Mouse (Mus musculus) telencephalon, adult 2 months (tissue): ENCODE measurements at regions not wholly inside any gene's neighbourhood (a gene's known extent, or its start where the extent isn't known, plus 50 kb on each side); places are given as distances from the start of the nearest gene placed in this dataset.

Experiments
- DNase-seq: peaks from one replicate; pipeline ENCODE4 v3.0.0-alpha.2; 2011; ENCODE audit warnings: low read depth, low spot score

DNA sequence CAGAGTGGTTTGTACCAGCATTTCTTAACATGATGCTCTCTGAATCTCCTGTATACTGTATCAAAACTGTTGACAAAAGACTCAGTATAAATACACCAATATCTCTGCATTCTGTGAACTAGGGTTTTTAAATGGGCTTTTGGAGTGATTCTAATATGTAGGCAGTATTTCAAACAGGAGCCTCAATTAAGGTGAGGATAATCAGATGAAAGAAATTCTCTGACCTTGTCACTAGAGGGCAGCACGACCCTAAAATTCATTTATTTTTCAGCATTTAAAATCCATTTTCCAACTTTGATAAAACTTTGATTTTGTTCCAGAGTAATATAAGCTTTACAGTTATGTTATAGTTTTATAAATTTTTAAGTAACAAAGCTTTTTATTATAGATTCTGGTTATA, 114.5 kb downstream of the Rfx6 start:
- peak; percentile 13 for DNase-seq

GRCm38 (mm10) chr10:51793876-51794275, 116.3 kb downstream of the Rfx6 start:
- no peak for DNase-seq

DNA sequence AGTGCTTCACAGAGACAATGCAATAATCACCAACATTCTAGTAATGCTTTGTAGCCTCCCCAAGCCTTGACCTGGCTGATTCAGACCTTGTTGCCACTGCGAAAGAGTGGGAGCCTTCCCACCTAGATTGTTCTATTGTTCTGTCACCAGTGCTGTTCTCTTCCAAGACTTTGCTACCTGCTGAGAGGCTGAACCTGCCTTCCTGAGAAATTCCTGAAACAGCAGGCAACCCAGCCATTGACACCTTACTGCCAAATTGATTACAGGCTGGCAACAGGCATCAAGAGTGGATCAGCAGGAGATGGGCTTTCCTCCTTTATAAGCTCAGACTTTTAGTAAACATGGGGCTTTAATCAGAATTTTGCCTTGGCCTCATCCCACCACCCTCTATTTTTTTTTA, 139.1 kb downstream of the Rfx6 start:
- no peak for DNase-seq

GRCm38 (mm10) chr10:51823900-51824299, 146.3 kb downstream of the Rfx6 start:
- no peak for DNase-seq

GRCm38 (mm10) chr10:51826431-51826964, 148.9 kb downstream of the Rfx6 start:
- DNase-seq = no peak

- DNase-seq = no peak
Measured at GRCm38 (mm10) chr10:51832459-51832858, 154.9 kb downstream of the Rfx6 start.

GRCm38 (mm10) chr10:51843099-51843498, 165.5 kb downstream of the Rfx6 start:
- no peak for DNase-seq

GRCm38 (mm10) chr10:51846287-51846686, 168.7 kb downstream of the Rfx6 start:
- DNase-seq = no peak

GRCm38 (mm10) chr10:51869409-51869808, 152.9 kb upstream of the Vgll2 start:
- DNase-seq = no peak

DNA sequence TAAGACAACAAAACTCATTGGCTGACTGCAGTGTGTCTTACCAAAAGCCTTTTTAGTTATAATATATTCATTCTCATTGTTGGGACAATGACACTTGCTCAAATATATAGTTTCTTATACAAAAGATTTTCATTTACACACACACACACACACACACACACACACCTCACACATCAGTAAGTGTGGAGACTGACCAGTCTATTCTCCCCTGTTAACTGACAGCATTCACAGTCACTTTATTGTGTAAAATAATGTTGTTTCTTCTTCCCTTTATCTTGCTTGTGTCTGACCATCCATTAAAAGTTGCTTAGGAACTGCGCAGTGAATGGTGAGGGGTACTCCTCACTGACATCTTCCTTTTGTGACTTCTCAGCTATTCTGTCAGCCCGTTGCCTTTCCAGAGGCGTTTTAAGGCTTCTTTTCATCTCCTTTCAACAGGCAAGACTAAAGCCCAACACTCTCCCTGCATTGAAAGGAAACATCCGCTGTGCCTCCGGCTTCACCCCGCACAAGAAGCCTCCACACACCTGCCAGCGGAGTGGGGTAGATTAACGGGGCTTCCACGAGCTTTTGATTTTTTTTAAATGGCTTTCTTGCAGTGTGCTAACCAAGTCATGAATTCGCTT, 111.1 kb upstream of the Vgll2 start:
- no peak for DNase-seq

GRCm38 (mm10) chr10:51912096-51912495, 110.2 kb upstream of the Vgll2 start:
- DNase-seq = no peak

DNA sequence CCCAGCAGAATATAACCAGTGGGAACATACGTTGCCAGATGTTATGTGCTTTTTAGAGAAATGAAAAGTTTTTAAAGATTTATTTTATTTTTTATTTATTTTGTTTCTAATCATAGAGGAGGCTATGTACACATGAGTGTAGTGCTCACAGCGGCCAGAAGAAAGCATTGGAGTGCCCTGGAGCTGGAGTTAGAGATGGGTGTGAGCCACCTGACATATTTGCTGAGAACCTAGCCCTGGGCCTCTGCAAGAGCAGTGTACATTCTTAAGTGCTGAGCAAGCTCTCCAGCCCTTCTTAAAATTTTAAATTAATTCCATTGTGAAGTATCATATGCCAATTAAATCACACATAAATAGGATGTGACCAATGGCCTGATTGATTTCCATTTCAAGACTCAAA, 95.7 kb upstream of the Vgll2 start:
- no peak for DNase-seq

DNA sequence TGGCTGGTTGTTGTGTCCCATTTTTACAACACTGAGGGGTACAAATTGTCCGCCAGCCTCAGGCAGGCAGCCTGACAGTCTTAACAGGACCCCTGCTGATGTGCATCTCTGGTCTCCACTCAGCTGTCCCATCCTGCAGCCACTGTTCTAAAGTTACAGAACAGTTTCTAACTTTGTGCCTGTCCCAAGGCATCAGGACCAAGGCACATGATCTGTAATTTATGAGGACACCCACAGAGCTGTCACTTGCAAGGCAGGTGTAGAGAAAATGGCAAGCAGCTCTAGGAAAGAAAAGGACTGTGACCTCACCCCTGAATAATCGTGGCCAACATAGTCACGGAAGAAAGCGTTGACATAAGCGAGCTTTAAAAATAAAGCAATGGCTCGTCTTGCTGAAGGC, 93.0 kb upstream of the Vgll2 start:
- DNase-seq = no peak

- DNase-seq = no peak
Measured at GRCm38 (mm10) chr10:51930266-51930665, 92.0 kb upstream of the Vgll2 start.

DNA sequence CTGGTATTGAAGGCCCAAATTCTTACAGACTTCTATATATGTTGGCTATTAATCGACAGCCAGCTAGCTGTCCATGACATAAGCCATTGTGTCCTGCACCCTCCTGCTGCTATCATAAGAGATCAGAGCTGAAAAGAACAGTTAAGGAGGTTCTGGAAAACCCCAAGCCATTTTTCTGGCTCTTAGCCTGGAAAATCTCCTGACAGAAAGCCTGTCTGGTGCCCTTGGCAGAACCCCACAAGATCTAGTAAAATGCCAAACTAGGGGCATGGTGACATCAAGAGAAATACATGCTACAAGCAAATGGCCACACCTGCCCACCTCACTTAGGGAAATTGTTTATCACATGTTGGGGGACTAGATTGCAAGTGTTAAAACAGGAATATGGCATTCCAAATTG, 91.6 kb upstream of the Vgll2 start:
- DNase-seq = no peak

- DNase-seq = no peak
Measured at GRCm38 (mm10) chr10:51935482-51935881, 86.8 kb upstream of the Vgll2 start.

- no peak for DNase-seq
Measured at GRCm38 (mm10) chr10:51941192-51941591, 81.1 kb upstream of the Vgll2 start.

GRCm38 (mm10) chr10:51945701-51946100, 76.6 kb upstream of the Vgll2 start:
- DNase-seq = peak; percentile 24

- no peak for DNase-seq
Measured at GRCm38 (mm10) chr10:51946189-51946588, 76.1 kb upstream of the Vgll2 start.

DNA sequence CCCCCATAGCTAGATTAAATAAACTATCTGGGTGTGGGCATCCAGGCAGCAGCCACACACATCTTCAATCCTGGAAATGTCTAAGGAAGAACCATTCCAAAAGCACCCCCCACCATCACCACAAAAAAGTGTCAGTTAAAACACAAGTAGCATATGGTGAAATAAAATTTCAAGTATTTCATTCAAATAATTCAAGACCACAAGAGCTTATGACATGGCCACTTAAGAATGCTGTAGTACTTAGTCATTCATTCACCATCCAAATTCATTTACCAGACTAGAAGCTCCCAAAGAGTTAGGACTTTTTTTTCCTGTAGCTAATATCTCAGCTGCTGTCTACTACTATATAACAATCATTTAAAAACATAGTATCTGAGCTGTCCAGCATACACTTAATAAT, 75.4 kb upstream of the Vgll2 start:
- no peak for DNase-seq

DNA sequence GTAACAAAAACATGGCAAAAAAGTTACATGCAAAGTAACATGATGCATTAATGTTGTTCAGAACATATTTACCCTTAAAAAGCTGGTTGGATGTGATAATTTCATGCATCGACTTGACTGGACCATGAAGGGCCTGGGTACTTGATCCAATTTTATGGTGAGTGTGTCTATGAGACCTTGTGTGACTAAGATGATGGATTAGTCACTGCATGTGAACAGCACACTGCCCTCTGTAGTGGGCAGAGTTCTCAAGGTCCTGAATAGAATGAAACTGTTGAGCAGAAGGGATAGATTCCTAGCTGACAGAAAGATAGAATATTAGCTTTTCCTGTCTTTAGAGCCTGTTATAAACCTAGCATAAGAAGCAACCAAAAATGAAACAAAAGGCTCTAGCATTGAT, 72.3 kb upstream of the Vgll2 start:
- DNase-seq = no peak

- no peak for DNase-seq
Measured at GRCm38 (mm10) chr10:51952021-51952420, 70.3 kb upstream of the Vgll2 start.

- no peak for DNase-seq
Measured at GRCm38 (mm10) chr10:51956493-51956892, 65.8 kb upstream of the Vgll2 start.

DNA sequence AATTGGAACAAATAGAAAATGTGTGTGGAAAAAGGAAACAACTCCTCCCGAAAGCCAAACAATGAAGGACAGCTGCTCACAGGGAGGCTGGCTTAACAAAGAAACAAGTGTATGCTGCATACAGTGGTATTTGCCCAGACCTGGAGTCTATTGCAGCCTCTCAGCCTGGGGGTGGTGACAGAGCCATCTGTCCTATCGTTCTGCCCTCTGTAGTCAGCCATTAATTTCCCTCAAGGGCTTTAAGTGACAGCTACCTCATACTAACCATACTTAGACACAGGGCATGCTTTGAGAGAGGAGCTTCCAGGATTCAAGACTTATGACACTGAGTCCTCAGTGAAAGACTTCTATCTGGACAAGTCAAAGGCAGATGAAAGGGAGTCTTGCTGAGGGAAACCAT, 60.8 kb upstream of the Vgll2 start:
- DNase-seq = no peak
